Mouse (Mus musculus) forelimb bud, embryonic 11.5 days (tissue): ENCODE results near the gene Stat5b.

Experiments used
- DNase-seq: peaks from one replicate; pipeline ENCODE4 v3.0.0-alpha.2; 2012; ENCODE audit warnings: low read depth, low spot score

Stat5b gene

GRCm38 (mm10) chr11:100840866-100841265 is 9.7 kb downstream of the Stat5b start:
- no peak for DNase-seq

DNA sequence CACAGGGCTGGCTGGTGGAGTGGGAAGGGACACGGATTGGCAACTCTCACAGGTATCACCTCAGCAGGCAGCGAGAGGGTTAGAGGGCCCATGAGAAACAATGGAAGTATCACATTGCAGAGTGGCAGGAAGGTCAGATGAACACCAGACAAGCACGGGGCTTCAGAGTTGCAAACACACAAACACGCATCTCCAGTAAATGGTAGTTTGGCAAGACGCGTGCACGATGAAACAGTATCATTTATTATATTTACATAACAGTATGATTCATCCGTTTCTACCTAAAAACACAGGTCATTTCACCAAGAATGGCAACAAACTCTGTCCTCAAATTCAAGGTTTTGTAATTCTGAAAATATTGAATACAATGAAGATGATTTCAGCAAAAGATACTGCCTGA is 11.0 kb downstream of the Stat5b start:
- no peak for DNase-seq

DNA sequence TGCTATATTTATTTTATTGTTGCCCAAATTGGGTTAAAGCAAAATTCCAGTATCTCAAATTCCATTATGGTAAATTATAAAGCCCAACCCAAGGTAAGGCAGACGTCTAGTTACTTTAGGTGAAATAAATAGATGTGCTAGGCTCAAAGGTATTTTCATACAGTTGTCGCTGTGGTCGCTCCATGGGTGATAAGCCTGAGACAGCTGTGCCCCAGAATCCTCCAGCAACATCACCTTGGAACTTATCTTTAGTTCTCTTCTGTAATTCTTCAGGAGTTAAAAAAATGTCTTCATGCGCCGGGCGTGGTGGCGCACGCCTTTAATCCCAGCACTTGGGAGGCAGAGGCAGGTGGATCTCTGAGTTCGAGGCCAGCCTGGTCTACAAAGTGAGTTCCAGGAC is 11.6 kb downstream of the Stat5b start:
- DNase-seq: no peak

DNA sequence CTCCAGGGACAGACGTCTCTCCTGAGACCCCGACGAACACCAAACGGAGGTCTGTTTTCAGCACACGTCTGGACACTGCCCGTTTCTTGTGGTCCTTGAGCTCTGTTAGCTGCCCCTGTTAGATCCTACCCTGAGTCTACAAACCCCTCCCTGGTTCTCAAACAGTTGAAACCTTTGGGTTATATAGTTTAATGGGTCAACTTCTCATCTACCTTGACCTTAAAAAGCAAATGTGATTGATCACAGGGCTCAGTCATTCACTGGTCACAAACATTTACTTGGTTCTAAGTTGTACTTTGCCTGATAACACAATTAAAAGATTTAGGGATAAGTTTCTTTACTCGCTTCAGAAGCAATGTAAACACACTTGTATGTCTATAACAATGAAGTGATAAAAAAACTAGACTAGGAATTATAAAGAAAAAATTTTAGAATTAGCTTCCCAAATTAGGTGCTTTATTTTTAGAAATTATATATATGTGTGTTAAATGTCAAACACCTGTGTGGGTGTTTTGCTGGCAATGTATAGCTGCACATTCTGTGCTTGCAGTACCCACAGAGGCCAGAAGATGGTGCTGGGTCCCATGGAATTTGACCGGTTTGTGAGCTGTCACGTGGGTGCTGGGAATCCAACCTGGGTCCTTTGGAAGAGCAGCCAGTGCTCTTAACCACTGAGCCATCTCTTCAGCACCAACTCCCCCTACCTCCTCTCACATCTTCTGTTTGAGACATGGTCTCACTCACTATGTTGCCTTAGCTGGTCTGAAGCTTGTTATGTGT is 13.4 kb downstream of the Stat5b start:
- DNase-seq: no peak

- no peak for DNase-seq
Measured at GRCm38 (mm10) chr11:100833466-100833865, 17.1 kb downstream of the Stat5b start.

- no peak for DNase-seq
Measured at GRCm38 (mm10) chr11:100831396-100831795, 19.1 kb downstream of the Stat5b start.

GRCm38 (mm10) chr11:100829691-100830090 is 20.8 kb downstream of the Stat5b start:
- no peak for DNase-seq

DNA sequence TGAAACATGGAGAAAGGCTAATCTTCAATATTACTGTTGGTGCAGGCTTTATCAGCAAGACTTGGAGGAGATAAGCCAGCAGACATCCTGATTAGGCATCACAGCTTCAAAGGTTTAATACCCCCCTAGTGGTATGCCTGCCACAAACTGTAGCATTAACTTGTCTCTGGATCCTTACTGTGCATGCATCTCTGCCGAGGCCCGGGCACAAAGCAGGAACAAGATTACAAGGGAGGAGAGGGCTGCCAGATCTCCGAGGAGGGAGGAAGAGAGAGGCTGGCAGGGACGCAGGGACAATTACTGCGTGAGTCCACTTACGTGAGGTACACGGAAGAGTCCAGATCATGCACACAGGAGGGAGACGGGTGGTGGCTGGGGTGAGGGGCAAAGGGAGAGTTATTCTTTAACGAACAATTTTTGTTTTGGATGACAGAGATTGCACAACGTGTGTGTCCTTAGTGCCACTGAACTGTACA is 21.8 kb downstream of the Stat5b start:
- no peak for DNase-seq

DNA sequence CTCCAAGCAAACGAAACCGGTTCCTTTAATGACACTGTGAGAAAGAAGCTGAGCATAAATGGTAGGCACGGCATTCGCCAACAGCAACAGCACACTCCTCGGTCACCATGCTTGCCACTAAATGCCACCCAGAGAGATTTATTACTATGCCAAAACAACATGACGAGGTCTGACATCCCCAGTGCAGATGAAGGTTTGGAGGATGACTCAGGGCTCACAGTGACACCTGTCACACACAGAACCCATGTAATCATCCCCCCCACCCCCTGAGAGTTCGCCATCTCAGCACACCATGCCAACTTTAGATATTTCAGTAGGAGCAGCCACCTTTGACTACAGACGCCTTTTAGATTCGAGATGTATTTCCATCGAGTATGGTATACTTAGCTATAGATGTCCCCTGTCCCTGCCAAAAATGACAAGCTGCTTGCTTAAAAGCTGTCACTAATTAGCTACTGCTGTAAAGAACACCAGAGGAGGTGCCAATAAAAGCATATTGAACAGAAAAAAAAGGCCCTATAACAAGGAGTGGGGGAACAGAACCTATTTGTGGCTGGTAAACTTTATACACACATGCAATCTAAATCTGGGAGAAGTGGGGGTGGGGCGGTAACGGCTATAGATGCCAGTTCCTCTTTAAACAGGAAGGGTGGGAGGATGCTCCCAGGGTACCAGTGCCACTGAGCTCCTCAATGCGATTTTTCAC is 24.2 kb downstream of the Stat5b start:
- no peak for DNase-seq

DNA sequence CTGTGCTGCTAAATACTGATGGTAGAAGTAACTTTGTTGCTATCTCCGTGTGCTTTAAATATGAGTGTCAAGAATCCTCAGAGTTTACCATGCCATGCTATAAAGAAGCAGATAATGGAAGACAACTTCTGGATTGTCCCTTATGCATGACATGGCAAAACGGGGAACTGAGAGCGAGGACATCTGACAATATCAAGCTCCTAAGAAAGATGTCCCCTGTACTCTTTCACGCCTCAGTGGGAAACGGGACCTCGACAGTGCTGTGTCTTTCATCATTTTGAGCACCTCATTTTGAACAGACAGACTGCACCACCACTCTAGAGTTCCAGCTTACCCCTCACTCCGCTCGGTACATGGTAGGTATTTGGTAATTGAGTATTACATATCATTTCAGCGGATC is 25.1 kb downstream of the Stat5b start:
- DNase-seq: no peak

DNA sequence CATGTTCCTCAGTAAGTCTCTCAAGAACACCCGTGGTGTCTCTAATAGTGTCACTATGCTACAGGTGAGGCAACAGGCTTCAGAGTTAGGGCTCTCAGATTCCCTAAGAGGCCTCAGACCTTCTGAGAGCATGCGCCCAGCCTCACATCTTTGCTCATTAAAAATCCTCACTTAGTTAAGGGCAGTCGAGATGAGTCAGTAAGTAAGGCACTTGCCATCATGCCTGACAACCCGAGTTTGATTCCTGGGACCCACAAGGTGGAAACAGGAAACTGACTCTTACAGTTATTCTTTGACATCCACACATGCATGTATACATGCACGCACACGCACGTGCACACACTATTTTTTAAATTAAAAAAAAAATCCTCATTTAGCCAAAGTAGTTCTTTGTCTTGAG is 26.0 kb downstream of the Stat5b start:
- no peak for DNase-seq

DNA sequence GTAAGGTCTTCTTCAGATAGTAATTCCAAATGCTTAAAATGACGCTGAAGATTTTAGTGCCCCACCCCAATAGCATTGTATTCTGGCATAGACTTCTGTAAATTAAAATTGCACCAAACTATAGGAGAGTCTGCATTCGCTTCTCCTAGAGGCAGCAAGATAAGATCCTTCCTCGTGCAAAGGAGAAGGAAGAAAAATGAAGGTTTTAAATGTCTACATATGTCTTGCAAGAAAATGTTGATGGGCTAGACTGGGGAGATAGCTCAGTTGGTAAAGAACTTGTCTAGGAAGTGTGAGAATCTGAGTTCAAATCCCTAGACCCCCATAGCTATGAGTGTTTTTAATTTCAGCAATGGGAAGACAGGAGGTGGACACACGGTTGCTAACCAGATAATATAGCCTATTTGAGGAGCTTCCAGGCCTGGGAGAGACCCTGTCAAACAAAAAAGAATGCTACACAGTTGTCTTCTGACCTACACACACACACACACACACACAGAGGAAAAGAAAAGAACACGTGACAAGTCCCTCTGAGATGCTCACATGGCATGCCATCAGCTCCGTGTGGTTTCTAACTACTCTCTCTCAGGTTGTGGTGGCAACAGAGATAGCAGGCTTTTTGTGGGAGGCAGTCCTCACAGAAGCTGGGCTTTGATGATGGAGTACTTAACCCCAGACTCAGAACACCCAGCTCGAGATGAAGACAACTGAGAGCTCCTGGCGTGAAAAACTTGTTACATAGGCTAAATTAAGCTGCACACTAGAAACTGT is 26.8 kb downstream of the Stat5b start:
- no peak for DNase-seq

DNA sequence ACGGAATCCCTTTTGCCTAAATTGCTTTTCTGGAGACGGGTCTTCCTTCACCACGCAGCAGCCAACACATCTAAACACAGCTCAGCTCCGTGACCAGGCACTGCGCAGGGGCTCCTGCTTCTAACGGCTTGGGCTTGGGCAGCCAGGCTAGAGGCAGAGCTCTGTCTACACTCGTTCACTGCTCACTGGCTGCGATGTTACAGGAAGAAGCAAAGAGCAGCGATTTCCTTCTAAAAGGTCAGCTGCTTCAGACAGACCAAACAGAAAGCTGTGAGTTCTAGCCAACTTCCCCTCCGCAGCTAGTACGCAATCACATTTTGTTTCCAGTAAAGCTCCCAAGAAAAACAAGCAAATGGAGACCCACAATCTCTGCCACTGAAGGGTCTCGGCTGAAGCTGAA is 28.2 kb downstream of the Stat5b start:
- no peak for DNase-seq

DNA sequence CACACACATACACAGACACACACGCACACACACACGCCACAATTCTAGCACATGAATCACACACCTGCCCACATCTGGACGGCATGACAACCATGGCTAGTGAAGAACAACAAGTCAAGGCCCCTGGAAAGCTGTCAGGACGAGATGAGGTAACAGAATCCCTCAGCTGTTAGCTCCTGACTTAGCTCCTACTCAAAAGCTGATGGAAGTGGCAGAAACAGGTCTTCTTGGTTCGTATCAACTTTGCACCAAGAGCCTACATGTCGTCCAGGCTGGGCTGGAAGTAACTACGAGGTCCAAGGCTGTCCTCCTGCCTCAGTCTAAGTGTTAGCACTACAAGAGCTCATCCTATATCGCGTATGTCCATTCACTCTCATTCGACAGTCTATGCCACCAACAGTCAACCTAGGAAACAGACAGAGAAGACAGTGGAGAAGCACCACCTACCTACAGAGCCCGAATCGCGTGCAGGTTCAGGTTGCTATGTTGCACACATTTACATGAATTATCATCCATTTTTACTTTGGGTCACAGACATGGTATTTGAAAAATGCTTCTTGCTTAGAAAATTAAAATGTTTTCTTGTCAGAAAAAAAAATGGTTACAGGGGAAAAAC is 28.8 kb downstream of the Stat5b start:
- DNase-seq: no peak

GRCm38 (mm10) chr11:100820047-100820446 is 30.5 kb downstream of the Stat5b start:
- DNase-seq: peak; percentile 68

DNA sequence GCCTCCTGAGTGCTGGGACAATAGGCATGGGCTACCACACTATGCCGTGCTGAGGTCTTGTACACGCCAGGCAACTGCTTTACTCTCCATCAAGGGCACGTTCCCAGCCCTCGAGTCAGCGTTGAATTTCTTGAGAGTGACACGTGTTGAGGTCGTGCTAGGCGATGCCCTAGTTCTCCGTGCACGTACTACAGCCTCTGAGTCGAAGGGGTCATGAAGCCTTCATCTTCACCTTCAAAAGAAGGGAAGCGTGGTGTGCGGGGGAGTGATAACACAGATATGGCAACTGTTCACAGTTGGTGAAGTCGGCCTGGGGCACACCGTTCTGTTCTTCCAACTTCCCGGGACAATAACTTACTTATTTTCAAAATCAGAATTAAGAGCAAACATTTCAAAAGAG is 30.9 kb downstream of the Stat5b start:
- DNase-seq: no peak

- no peak for DNase-seq
Measured at GRCm38 (mm10) chr11:100819048-100819447, 31.5 kb downstream of the Stat5b start.

DNA sequence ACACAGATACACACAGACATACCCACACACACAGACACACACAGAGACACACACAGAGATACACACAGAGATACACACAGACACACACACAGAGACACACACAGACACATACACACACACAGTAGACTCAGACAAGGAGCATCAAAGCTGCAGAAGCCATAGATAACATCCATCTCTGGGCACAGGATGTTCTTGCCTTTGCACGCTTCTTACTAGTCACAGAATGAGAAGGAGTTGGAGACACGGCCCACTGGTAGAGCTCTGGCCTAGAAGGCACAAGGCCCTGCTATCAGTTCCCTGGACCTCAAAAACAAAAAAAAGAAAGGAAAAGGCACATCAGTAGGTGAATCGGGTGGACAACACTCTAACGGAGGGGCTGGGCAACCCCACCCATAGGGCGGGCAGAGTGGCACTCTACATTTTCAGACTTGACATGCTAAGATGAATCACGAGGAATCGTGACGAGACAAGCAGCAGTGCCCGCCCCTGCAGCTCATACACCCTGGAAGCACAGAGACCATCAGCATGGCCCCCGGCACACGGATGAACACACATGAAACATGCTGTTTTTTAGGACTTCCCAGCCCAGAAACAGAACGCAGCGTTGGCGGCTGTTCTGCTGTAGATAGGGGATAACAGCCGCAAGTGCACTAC is 32.0 kb downstream of the Stat5b start:
- DNase-seq: no peak

DNA sequence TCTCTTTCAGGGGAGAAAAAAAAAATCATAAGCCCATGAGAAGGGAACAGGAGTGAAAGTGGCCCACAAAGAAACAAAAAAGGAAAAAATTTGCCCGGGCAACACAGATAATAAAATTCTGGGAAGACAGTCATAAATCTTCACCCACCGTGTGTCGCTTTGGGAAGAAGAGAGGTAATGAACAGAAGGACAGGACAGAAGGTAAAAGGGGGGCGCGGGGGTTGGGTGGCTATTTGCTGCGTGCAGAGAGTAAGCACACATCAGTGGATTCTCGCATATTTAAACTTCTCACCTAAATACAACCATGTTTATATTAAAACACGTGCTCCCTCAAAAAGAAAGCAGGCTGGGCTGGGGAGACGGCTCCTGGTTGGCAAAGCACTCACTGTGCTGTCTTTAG is 33.2 kb downstream of the Stat5b start:
- DNase-seq: no peak

DNA sequence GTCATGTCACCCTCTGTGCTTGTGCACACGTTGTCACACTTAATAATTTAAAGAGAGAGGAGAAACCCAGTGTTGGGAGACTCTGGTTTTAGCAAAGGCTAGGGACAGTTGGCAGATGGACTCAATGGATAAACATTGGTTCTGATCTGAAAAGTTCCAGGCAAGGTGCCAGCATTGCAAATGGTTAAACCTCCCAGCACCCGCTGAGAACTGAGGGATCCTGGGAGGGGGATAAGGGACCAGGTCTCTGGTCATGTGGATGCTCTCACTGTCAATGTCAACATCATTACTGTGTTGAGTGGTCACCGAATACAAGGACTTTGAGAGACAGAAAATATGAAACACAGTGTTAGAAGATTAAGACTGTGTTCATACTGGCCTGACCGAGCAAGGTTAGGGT is 33.7 kb downstream of the Stat5b start:
- DNase-seq: no peak

DNA sequence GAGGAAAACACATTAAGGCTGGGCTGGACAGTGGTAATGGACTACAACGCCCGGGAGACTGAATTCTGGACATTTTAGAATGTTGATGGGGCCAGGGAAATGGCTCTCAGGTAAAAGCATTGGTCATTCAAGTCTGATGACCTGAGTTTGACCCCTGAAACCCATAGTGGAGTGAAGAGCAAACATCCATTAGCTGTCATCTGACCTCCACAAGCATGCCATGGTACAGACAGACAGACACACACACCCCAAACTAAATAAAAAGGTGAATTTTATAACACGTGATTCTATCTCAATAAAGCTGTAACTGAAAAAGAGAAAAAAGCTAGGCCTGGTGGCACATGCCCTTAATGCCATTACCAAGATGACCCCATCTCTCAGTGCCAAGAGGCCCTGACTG is 34.2 kb downstream of the Stat5b start:
- DNase-seq: no peak
